Comparison of ENCODE assay signal across 8 mouse cellular contexts in the genomic region with DNA sequence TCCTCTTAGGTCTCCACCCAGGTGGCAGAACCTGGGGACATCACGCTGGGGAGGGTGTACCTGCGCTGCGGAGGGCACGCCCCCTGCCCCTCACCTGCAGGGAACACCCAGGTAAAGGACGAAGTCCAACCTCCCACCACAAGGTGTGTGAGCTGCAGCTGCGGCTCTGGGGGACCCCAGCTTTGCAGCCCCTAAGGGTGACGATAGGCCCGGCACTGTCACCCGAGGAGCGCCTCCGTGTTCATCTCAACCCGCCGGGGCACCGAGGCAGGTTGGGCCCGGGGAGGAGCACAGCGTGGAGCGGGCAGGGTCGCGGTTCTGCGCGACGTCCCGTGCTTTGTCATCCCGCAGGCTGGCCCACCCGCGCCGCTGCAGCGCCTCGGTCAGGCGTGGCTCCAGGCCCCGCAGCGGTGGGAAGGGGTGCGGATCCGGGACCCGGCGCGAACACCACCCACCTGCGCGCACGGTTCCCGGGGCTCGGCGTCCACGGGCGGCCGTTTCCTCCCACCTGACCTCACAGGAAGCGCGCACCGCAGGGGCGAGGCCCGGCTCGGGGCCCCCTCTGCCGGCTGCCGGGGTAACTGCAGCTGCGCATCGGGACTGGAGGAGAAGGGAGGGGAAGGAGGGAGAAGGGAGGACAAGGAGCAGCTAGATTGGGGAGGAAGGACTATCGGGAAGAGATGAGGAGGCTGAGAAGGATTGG. TPM values are rescaled to one million over a fixed set of nuclear protein-coding genes. Genes with fewer than 3 reads are reported as not detected.
DNase-seq lines count a peak whose midpoint lies in the region; ATAC-seq and TF ChIP-seq lines count a peak whose summit lies in the region.

No protein-coding gene starts in this region.

- H3K9me3 ChIP-seq in G1E (replicated peaks): no peaks in the 10 kb centered on the region
- no peaks in the 10 kb centered on the region for H3K9me3 ChIP-seq in hindbrain, embryonic 10.5 days
- no peaks in the 10 kb centered on the region for H3K9me3 ChIP-seq in lung, embryonic 14.5 days (ENCODE audit: low read depth, low read length)

- H3K4me3 ChIP-seq in G1E (ENCODE audit: low read depth, low read length): peak overlapping the region; percentile 72
- peak overlapping the region; percentile 63 for H3K4me3 ChIP-seq in hindbrain, embryonic 10.5 days
- H3K4me3 ChIP-seq in lung, embryonic 14.5 days (ENCODE audit: low read depth, low read length): peak overlapping the region; percentile 58

- 0 out of 2 replicates have a peak, but pooled peaks have one; percentile 20 for TF ChIP-seq CTCF in G1E (IDR thresholded peaks at IDR 0.05; ENCODE audit: low read depth, low read length)
- TF ChIP-seq CTCF in lung, embryonic 14.5 days (IDR thresholded peaks at IDR 0.05; ENCODE audit: low read depth): peak; percentile 76

- no peak for ATAC-seq in G1E (ENCODE audit: extremely low read depth, insufficient number of reproducible peaks, low FRiP score, poor library complexity, severe bottlenecking)
- ATAC-seq in lung, embryonic 14.5 days (ENCODE audit: insufficient read depth): peak; percentile 84

- no peaks in the 10 kb centered on the region for H3K36me3 ChIP-seq in G1E (replicated peaks)
- H3K36me3 ChIP-seq in hindbrain, embryonic 10.5 days: no peaks in the 10 kb centered on the region
- H3K36me3 ChIP-seq in lung, embryonic 14.5 days (ENCODE audit: insufficient read depth): no peaks in the 10 kb centered on the region

- peaks cover 8% of the 10 kb centered on the region for H3K27me3 ChIP-seq in G1E (ENCODE audit: insufficient read depth, low read length)
- peaks cover 75% of the 10 kb centered on the region for H3K27me3 ChIP-seq in hindbrain, embryonic 10.5 days (ENCODE audit: insufficient read depth, poor library complexity, severe bottlenecking)
- H3K27me3 ChIP-seq in lung, embryonic 14.5 days (ENCODE audit: insufficient read depth, low read length): peaks cover 24% of the 10 kb centered on the region

- peaks cover 5% of the 10 kb centered on the region; the same call in 1 of the 2 replicates for H3K4me1 ChIP-seq in G1E (ENCODE audit: insufficient read depth, low read depth, low read length)
- peaks cover 43% of the 10 kb centered on the region for H3K4me1 ChIP-seq in hindbrain, embryonic 10.5 days (replicated peaks)
- H3K4me1 ChIP-seq in lung, embryonic 14.5 days (ENCODE audit: insufficient read depth): peaks cover 2% of the 10 kb centered on the region; the same call in 1 of the 2 replicates

- H3K27ac ChIP-seq in hindbrain, embryonic 10.5 days: peak overlapping the region; percentile 84
- H3K27ac ChIP-seq in lung, embryonic 14.5 days (ENCODE audit: low read depth): no peak overlapping the region

- H3K4me2 ChIP-seq in lung, embryonic 14.5 days: peak overlapping the region; percentile 92

- peak; percentile 75 for DNase-seq in G1E (ENCODE audit: low spot score)
- DNase-seq in cerebellum, postnatal 10 days: peak; percentile 97 to 98
- peak; percentile 68 to 95 for DNase-seq in frontal cortex, adult 2 months (ENCODE audit: extremely low spot score in 1 of 2, low spot score in 1 of 2)
- peak; percentile 90 for DNase-seq in hindbrain, embryonic 10.5 days (ENCODE audit: low spot score)
- peak; percentile 52 for DNase-seq in layer of hippocampus, adult 9-10 months (ENCODE audit: low spot score)
- peak; percentile 83 for DNase-seq in lung, embryonic 14.5 days
- peak; percentile 58 for DNase-seq in ovary, adult 18-20 months (ENCODE audit: low spot score)
- peak; percentile 59 to 62 for DNase-seq in thymus, adult 18-20 months

- WGBS in hindbrain, embryonic 10.5 days: under 1% methylated on average over 57 of the region's 57 CpGs
- WGBS in lung, embryonic 14.5 days: under 1% methylated on average over 57 of the region's 57 CpGs

- H3K9ac ChIP-seq in lung, embryonic 14.5 days: peak overlapping the region; percentile 64

RNA-seq across cellular contexts. Expression of a gene that starts 22.2 kb away (rescaled TPM):
- total RNA-seq in G1E (2014; fragmentation: Nextera tagmentation) (not detected in 2 replicates), G1E (2017) (not detected in 2 replicates)
- not detected in 2 replicates for polyA plus RNA-seq in G1E (2012)
- 0.08 and 0.29 TPM in 2 replicates for polyA plus RNA-seq in frontal cortex, adult 2 months (2012; rRNA removed)
- 2.1 and 3.5 TPM in 2 replicates for polyA plus RNA-seq in hindbrain, embryonic 10.5 days (2016; fragmentation: Nextera tagmentation; extraction: Ambion mirVana)
- not detected in 2 replicates for polyA plus RNA-seq in lung, embryonic 14.5 days (2014; fragmentation: Nextera tagmentation; extraction: Ambion mirVana)

RNA-seq across cellular contexts. Expression of a gene that starts 33.1 kb away (rescaled TPM):
- total RNA-seq in G1E (2014; fragmentation: Nextera tagmentation) (2.0 and 3.2 TPM in 2 replicates), G1E (2017) (13.2 and 14.2 TPM in 2 replicates)
- polyA plus RNA-seq in G1E (2012): 9.3 and 10.0 TPM in 2 replicates
- polyA plus RNA-seq in frontal cortex, adult 2 months (2012; rRNA removed): 42.2 and 45.7 TPM in 2 replicates
- polyA plus RNA-seq in hindbrain, embryonic 10.5 days (2016; fragmentation: Nextera tagmentation; extraction: Ambion mirVana): 22.7 and 23.0 TPM in 2 replicates
- polyA plus RNA-seq in lung, embryonic 14.5 days (2014; fragmentation: Nextera tagmentation; extraction: Ambion mirVana): 2.4 and 2.6 TPM in 2 replicates
